Mouse (Mus musculus) kidney, postnatal 4 days (tissue): ENCODE data around the gene Gm3182.
"Not testable (repeated sequence)": the region's sequence is repeated elsewhere in the genome, so short reads cannot be mapped to it uniquely, and the experiment has no call there.

ENCODE experiments used
- DNase-seq, 2 experiments: peaks; one replicate each; pipeline ENCODE4 v3.0.0; 2021; ENCODE audit warnings: mixed read lengths in 2 of 2

Gm3182 gene

DNA sequence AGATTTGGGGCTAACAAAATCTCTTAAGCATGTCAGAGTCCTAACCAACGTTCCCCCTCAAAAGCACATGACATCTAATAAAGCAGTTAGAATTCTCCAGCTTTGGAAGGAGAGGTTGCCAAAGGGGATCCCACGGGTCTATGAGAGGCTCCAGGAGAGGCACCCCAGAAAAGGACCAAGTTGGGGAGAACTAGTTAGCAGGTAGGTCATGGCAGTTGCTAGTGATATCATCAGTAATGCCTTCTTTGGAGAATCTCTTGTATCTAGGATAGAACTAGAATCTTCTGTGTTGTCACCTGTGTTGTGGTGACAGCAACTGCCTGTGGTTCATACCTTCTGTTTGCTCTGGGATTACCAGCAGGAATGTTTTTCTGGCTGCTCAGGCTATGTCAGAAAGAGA, at the start of gene Gm3182:
TSS of gene Gm3182 (plus strand) at position 301 of the 400 bp plus-strand sequence.
- not testable (repeated sequence) for DNase-seq

DNA sequence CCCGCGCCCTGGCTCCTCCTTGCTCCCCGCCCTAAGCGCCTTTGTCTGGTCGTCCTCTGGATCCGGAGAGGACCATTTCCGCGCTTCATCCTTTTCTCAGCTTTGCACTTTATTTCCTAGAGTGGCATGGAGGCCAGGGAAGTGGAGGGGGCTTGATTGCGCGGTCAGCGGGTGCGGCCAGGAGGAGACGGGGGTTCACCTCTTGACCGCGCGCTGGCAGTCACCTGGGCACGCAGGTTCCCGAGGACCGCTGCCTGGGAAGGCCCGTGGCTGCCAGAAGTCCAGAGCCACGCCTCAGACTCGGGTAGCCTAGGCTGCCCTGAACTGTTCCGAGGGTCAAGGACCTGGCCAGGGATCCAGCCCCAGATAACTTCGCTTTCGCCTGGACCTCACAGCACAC, 17.9 kb downstream of the Gm3182 start:
- not testable (repeated sequence) for DNase-seq
